Mouse (Mus musculus) thymus, adult 2 months (tissue): ENCODE results near the gene Afm.

Experiments
- CTCF ChIP-seq: fragments of 200-500 bp; IDR thresholded peaks from 2 replicates; pipeline ENCODE4 v1.5.1; 2012; ENCODE audit warnings: mild to moderate bottlenecking, control low read depth, low read length, moderate library complexity, borderline replicate concordance; ENCODE audit not compliant: control insufficient read depth, poor library complexity, insufficient read depth; ENCODE audit errors: extremely low read depth
- POLR2A ChIP-seq: fragments of 200-500 bp; IDR thresholded peaks from 2 replicates; pipeline ENCODE4 v1.6.1; 2012; ENCODE audit warnings: mild to moderate bottlenecking, low read length, control low read depth, moderate library complexity; ENCODE audit not compliant: control insufficient read depth, poor library complexity, insufficient read depth; ENCODE audit errors: extremely low read depth

- TF ChIP-seq CTCF (no peak), POLR2A (no peak)
Observed at GRCm38 (mm10) chr5:90476741-90477140, 42.0 kb upstream of the Afm start.
